Mouse (Mus musculus) A20 (cell line): ENCODE data around the gene Lonp1.

Source experiments
- DNase-seq: peaks from one replicate; pipeline ENCODE4 v3.0.0-alpha.2; 2011; ENCODE audit warnings: low read depth, low spot score

The Lonp1 gene

GRCm38 (mm10) chr17:56588921-56589320 is 37.8 kb downstream of the Lonp1 start:
- no peak for DNase-seq

DNA sequence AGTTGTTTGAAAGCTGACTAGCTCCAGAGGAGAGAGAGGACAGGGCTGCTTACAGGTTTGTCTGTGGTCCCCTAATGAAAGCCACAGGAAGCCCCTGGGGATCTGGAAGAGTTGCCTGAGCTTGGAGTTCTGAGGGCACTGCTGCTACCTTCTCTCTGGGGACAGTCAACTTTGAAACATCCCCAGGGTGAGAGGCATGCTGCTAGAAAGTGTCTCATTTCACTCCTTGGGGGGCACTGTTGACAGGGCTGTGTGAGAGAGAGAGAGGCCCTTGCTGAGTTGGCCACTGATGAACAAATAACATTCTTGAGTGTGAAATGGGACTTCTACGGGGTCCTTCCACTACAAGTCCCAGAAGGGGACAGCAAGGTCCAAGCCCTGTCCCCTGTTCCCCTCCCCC is 38.9 kb downstream of the Lonp1 start:
- DNase-seq: no peak

GRCm38 (mm10) chr17:56585171-56585821 is 41.4 kb downstream of the Lonp1 start:
- DNase-seq: peak; percentile 74

DNA sequence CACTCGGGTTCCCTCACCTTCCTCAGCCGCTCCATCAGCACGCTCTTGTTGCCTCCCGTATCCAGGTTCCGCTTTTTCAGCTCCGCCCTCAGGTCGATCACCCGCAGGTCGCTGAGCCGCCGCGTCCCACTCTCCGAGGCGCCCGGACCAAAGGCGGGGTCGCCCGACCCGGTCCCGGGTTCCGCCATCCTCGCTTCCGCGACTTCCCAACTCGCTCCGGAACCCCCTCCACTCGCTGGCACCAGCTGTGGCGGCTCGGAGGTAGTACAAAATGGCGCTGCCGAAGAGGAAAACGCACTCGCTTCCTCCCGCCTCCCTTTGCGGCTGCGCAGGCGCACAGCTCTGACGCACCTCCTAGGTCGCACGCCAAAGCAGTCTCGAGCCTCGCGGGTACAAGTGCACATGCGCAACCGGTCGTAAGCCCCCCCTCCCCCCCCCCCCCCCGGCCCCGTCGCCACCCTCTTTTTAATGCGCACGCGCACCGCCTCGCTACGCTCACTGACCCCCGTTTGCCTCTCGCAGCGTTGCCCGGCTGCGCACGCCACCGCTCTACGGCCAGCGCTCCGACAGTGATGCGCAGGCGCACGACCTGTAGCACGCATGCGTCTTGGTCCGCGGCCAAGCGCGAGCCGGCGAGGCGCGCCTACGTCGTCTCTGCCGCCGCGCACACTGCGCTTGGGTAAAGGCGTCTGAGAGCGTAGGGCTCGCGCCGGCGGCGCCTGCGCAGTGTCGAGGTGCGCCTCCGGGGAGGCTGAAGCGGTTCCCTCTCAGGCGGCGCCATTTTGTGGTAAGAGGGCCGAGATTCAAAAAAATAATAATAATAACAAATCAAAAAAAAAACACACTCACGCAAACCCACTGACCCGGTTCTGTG is 42.2 kb downstream of the Lonp1 start, which contains the start of the genes Safb2 and Safb:
Gene Safb2 (minus strand): TSS at position 329 of the 874 bp plus-strand sequence.
Gene Safb (plus strand): TSS at position 569 of the 874 bp plus-strand sequence.
- DNase-seq: peak; percentile 100

DNA sequence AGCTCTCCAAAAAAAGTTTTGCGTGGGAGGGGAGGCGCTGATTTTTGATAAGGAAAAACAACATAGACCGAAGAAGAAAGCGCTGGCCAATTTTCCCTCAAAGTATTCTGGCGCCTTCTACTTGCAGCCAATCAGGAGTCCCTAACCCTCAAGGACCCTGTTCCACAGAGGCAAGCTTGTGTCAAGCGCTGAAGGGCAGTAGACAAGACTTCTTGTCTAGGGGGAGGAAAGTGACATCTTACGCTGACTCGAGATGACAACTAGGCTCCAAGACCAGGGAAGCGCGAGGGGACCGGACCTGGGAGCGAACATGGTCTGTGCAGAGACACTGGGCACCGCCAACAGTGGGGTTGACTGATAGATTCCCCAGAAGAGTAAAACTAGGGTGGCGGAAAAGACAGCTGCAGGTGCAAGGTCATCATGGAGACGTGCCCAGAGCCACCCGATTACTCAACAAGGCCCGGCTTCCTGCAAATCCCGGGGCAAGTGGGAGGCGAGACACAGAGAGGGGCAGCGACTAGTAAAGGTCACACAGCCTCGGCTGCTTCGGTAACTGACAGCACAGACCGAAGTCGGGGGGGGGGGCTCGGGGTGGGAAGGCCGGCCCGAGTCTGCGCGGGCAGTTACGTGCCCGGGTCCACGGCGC is 43.0 kb downstream of the Lonp1 start:
- DNase-seq: no peak

- peak; percentile 41 for DNase-seq
These were observed 43.6 kb downstream of the Lonp1 start for GRCm38 (mm10) chr17:56583071-56583470.

DNA sequence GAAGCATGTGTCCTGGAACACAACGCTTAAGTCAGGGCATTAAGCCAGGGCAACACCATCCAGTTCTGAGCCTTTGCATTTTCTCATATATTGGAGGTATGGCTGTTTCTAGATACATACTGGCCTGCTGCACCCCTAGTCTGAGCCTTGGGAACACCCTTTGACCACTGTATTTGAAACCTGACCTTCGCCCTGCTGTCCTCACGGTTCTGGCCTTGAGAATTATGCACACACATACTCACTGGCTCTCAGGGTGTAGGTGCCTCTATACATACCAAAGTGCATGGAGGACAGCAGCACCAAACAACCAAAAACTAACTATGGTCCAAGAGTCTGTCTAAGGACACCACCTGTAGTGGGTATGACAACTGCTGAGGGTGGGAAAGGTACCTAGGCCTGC is 53.7 kb downstream of the Lonp1 start:
- no peak for DNase-seq

DNA sequence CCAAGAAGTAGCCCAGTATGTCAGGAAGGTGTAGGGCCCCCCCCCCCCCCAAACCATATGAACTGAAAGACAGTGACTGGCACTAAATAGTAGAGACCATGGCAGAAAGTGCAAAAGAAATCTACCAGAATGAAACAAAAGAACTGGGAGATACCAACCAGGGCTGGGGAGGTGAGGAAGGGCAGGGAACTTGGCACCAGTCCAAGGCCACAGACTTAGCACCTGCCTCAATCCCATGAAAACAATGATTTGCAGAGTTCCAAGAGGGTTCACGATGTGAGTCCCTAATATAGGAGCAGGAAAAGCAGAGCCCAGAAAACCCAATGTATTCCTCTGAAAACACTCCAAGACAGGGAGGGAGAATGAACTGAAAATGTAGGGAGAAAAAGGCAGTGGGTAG is 54.5 kb downstream of the Lonp1 start:
- no peak for DNase-seq

- DNase-seq: no peak
These were observed 56.4 kb downstream of the Lonp1 start for GRCm38 (mm10) chr17:56570287-56570686.

GRCm38 (mm10) chr17:56567370-56567769 is 59.3 kb downstream of the Lonp1 start:
- no peak for DNase-seq

DNA sequence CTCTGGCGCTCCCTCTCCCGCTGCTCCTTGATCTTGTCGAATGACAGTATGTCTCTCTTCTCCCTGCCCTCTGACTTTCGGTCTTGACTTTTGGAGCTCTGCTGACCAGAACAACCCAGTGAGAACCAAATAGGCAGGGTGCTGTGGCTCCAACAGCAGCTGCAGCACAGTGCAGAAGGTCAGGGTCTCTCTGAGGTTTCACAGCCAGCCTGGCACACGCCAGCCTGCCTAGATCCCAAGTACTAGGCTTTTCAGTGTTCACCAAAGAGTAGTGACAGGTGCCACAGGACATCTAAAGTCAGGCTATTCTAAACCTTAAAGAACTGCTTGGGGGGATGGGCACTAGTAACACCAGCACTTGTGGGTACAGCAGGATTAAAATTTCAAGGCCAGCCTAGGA is 59.8 kb downstream of the Lonp1 start:
- no peak for DNase-seq

- DNase-seq: no peak
These were observed 60.4 kb downstream of the Lonp1 start for GRCm38 (mm10) chr17:56566293-56566692.
